Mouse (Mus musculus) small intestine, adult 2 months (tissue): ENCODE results near the gene Rac3.

Experiments used
- CTCF ChIP-seq: fragments of 200-500 bp; IDR thresholded peaks from 2 replicates; pipeline ENCODE4 v1.5.1; 2012; ENCODE audit warnings: low read depth, mild to moderate bottlenecking, control low read depth, inconsistent platforms, low read length, moderate library complexity, mixed read lengths; ENCODE audit not compliant: insufficient replicate concordance, insufficient read length; ENCODE audit errors: extremely low read depth
- POLR2A ChIP-seq: fragments of 200-500 bp; IDR thresholded peaks from 2 replicates; pipeline ENCODE4 v1.6.1; 2012; ENCODE audit warnings: low read depth, mild to moderate bottlenecking, control low read depth, inconsistent platforms, low read length, moderate library complexity

DNA sequence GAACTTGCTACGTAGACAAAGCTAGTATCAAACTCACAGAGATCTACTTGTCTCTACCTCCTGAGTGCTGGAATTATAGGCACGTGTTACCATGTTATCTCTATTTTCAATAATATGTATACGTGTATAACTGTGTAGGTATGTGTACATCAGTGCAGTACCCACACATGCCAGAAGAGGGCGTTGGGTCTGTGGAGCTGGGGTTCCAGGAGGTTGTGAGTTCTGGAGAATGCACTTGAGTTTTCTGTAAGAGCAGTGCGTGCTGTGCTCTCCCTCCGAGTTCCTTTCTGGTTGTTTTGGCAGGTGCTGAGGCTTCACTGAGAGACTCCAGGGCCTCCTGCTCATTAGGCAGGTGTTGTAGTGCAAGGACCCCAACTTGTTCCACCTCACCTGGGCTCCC, 24.7 kb upstream of the Rac3 start:
- peak; percentile 42; the same call in 1 of the 2 replicates for TF ChIP-seq CTCF
- no peak for TF ChIP-seq POLR2A
